Mouse (Mus musculus) liver, adult 2 months (tissue): ENCODE data around the gene Ap5z1. TPM values are rescaled to one million over a fixed set of nuclear protein-coding genes. Genes with fewer than 3 reads are reported as not detected.

Source experiments
- DNase-seq: peaks from one replicate; pipeline ENCODE4 v3.0.0-alpha.2; 2011; ENCODE audit warnings: low read depth, low spot score; ENCODE audit errors: extremely low read depth
- H3K27ac ChIP-seq: fragments of 200-500 bp; replicated peaks from 2 replicates; pipeline ENCODE4 v1.5.1; 2012; ENCODE audit warnings: low read depth, mild to moderate bottlenecking, control low read depth, inconsistent platforms, low read length; ENCODE audit not compliant: insufficient read depth
- H3K27me3 ChIP-seq: fragments of 200-500 bp; 2 replicates; pipeline ENCODE4 v1.6.1; 2012; ENCODE audit warnings: mild to moderate bottlenecking, moderate library complexity, low read length, inconsistent platforms; ENCODE audit not compliant: control insufficient read depth, insufficient read depth
- H3K36me3 ChIP-seq: fragments of 200-500 bp; 2 replicates; pipeline ENCODE4 v1.6.1; 2012; ENCODE audit warnings: low read length, inconsistent platforms; ENCODE audit not compliant: control insufficient read depth, insufficient read depth
- H3K4me1 ChIP-seq: fragments of 200-500 bp; 2 replicates; pipeline ENCODE4 v1.6.1; 2011; ENCODE audit warnings: low read length; ENCODE audit not compliant: control insufficient read depth, insufficient read depth
- H3K4me3 ChIP-seq: fragments of 200-500 bp; 2 replicates; pipeline ENCODE4 v1.5.1; 2011; ENCODE audit warnings: low read depth, mild to moderate bottlenecking, control low read depth, low read length, moderate library complexity; ENCODE audit not compliant: insufficient read depth
- H3K79me2 ChIP-seq: fragments of 200-500 bp; 2 replicates; pipeline ENCODE4 v1.6.1; 2012; ENCODE audit warnings: inconsistent platforms, mild to moderate bottlenecking, low read length, moderate library complexity; ENCODE audit not compliant: control insufficient read depth, insufficient read depth
- H3K9ac ChIP-seq: fragments of 200-500 bp; 2 replicates; pipeline ENCODE4 v1.6.1; 2012; ENCODE audit warnings: low read depth, mild to moderate bottlenecking, control low read depth, inconsistent platforms, low read length
- CTCF ChIP-seq: fragments of 200-500 bp; IDR thresholded peaks from 2 replicates; pipeline ENCODE4 v1.5.1; 2011; ENCODE audit warnings: low read depth, low read length, control low read depth
- POLR2A ChIP-seq: fragments of 200-500 bp; IDR thresholded peaks from 2 replicates; pipeline ENCODE4 v1.6.1; 2011; ENCODE audit warnings: low read length, control low read depth; ENCODE audit not compliant: insufficient read depth; ENCODE audit errors: extremely low read depth
- WGBS: fragments of 180-500 bp; shearing (Covaris S2); methylation state at CpG from one replicate; pipeline ENCODE4 v1.1.7; 2018; 5-methylcytosine and 5-hydroxymethylcytosine counted together
- polyA plus RNA-seq: library from polyadenylated mRNA; depleted of rRNA; stranded (reverse); fragments of >200 nt; gene quantifications from 2 replicates; pipeline ENCODE4 v1.2.3, GENCODE M21; 2012
- total RNA-seq: library from RNA; depleted of rRNA; stranded (reverse); fragments of >200 nt; gene quantifications from 2 replicates; pipeline ENCODE4 v1.2.3, GENCODE M21; 2014

The Ap5z1 gene
- total and polyA plus RNA-seq, 2 experiments: 3.6 to 23.3 TPM

- Histone ChIP-seq H3K4me3 (no peak overlapping the region), H3K36me3 (peaks cover 4% of the 10 kb centered on the region; the same call in 1 of the 2 replicates)
- 80% methylated on average over 7 of the region's 7 CpGs for WGBS
Observed at GRCm38 (mm10) chr5:142475669-142476068, 11.9 kb downstream of the Ap5z1 start.

GRCm38 (mm10) chr5:142477346-142477745, 13.6 kb downstream of the Ap5z1 start:
- Histone ChIP-seq H3K36me3 (no peaks in the 10 kb centered on the region), H3K27ac (no peak overlapping the region), H3K9ac (no peak overlapping the region), H3K4me1 (peaks cover 4% of the 10 kb centered on the region), H3K4me3 (no peak overlapping the region), H3K27me3 (no peaks in the 10 kb centered on the region), H3K79me2 (no peaks in the 10 kb centered on the region)
- TF ChIP-seq CTCF: no peak
- TF ChIP-seq POLR2A: no peak
- 80% methylated on average over 12 of the region's 12 CpGs for WGBS
- DNase-seq: no peak

More at GRCm38 (mm10) chr5:142475669-142476068, 11.9 kb downstream of the Ap5z1 start:
- Histone ChIP-seq H3K4me1 (peaks cover 4% of the 10 kb centered on the region), H3K9ac (no peak overlapping the region), H3K27ac (no peak overlapping the region), H3K79me2 (no peaks in the 10 kb centered on the region), H3K27me3 (no peaks in the 10 kb centered on the region)
- TF ChIP-seq POLR2A: no peak
- no peak for TF ChIP-seq CTCF
- no peak for DNase-seq

DNA sequence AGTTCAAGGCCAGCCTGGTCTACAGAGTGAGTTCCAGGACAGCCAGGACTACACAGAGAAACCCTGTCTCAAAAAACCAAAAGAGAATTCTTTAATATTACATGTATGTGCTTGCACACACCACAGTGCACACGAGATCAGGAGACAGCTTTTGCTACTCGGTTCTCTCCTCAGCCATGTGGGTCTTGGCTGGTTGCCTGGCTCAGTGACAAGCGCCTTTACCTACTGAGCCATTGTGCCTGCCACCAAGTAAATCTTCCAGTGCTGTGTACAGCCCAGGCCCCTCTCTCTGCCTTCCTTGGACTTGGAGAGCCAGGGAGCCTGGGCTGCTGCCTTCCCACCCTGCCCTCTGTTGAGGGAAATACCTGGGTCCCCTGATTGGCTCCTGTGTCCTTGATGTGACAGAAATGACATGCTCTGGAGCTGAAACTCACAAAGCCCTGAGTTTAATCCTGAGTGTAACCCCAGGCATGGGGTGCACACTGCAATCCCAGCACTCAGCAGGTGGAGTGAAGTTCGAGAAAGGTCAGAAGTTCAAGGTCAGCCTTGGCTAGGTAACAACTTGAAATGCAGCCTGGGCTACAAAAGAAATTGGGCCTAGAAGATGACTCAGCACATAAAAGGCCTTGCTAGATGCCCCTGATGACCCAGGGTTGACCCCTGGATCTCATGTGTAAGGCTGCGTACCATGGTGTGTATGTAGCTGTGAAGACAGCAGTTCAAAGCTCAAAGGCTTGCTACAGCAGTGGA, 14.3 kb downstream of the Ap5z1 start:
- Histone ChIP-seq H3K36me3 (no peaks in the 10 kb centered on the region), H3K9ac (no peak overlapping the region), H3K79me2 (no peaks in the 10 kb centered on the region), H3K27me3 (no peaks in the 10 kb centered on the region), H3K4me3 (no peak overlapping the region), H3K4me1 (peaks cover 4% of the 10 kb centered on the region), H3K27ac (no peak overlapping the region)
- DNase-seq: peak; percentile 61
- 66% methylated on average over 5 of the region's 5 CpGs for WGBS
- TF ChIP-seq POLR2A (no peak), CTCF (no peak)

DNA sequence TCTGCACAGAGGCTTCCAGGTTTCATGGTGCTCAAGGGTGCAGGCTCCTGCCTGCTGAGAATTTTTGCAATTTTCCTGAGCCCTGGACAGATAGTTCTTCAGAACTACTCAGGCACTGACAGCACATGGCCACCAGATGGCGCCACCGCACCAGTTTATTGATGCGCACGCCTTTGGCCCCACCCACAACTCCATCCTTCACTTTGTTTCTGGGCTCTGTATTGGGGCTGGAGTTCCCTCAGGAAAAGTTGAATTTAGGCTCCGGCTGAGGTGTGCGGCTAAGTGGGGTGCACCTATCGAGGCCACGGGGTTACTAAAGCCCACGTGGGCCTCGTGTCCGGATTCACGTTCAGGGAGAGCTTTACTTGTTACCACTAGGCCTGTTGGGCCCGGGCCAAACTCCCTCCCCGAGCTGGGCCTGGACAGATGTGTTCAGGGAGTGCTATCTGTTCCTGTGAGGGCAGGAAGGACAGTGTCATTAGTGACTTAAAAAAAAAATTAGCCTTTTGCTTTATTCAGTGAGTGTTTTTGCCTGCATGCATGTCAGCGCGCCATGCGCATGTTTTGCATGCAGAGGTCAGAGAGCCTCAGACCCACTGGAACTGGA, 15.2 kb downstream of the Ap5z1 start:
- peaks cover 4% of the 10 kb centered on the region for H3K4me1 ChIP-seq
- H3K4me3 ChIP-seq: no peak overlapping the region
- TF ChIP-seq CTCF (peak; percentile 92), POLR2A (no peak)
- no peaks in the 10 kb centered on the region for H3K79me2 ChIP-seq
- H3K27me3 ChIP-seq: no peaks in the 10 kb centered on the region
- H3K27ac ChIP-seq: no peak overlapping the region
- no peaks in the 10 kb centered on the region for H3K36me3 ChIP-seq
- DNase-seq: peak; percentile 34
- 37% methylated on average over 17 of the region's 17 CpGs for WGBS
- no peak overlapping the region for H3K9ac ChIP-seq

DNA sequence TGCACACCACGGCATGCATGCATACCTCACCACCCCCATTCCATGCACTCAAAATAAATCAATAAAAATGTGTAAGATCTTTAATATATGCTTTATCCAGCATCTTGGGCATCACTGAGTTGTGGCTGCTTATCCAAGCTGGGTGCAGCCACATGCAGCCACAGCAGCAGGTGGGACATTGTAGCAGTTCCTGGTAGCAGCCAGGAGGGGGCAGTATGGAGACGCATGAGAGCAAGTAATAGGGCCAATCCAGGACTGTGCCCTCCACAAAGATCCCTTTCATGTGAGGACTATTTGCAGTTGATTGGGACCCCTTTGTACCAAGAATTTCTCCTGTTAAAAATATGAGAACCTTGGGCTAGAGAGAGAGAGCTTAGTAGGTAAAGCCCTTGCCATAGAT, 18.8 kb downstream of the Ap5z1 start:
- 61% methylated on average over 2 of the region's 2 CpGs for WGBS
- Histone ChIP-seq H3K4me1 (peaks cover 4% of the 10 kb centered on the region), H3K36me3 (no peaks in the 10 kb centered on the region), H3K27ac (no peak overlapping the region), H3K4me3 (no peak overlapping the region), H3K9ac (no peak overlapping the region), H3K79me2 (no peaks in the 10 kb centered on the region), H3K27me3 (no peaks in the 10 kb centered on the region)
- TF ChIP-seq POLR2A (no peak), CTCF (peak; percentile 80)
- peak; percentile 19 for DNase-seq

DNA sequence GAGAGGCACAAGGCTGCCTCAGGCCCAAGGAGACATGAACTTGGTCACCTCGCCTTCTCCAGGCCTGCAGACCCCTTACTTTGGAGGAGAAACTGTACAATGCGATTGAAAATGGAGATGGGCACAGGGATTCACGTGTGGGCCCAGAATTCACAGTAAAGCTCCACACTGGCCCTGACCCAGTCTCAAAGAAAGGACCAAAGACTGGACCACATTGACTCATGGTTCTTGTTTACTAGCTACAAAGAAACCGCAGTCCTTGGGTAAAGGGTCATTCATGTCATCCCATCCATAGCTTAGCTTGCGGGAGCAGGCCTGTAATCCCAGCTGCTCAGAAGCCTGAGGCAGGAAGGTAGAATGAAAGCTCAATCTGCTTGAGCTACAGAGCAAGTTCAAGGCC, 19.8 kb downstream of the Ap5z1 start:
- TF ChIP-seq POLR2A: no peak
- no peak for TF ChIP-seq CTCF
- Histone ChIP-seq H3K27ac (no peak overlapping the region), H3K9ac (no peak overlapping the region), H3K36me3 (no peaks in the 10 kb centered on the region), H3K79me2 (no peaks in the 10 kb centered on the region), H3K4me3 (no peak overlapping the region), H3K4me1 (no peaks in the 10 kb centered on the region), H3K27me3 (no peaks in the 10 kb centered on the region)
- 90% methylated on average over 5 of the region's 5 CpGs for WGBS
- no peak for DNase-seq
